Mouse (Mus musculus): ENCODE data around the gene 2310061I04Rik. TPM values are rescaled to one million over a fixed set of nuclear protein-coding genes. Genes with fewer than 3 reads are reported as not detected.
"Not testable (repeated sequence)": the region's sequence is repeated elsewhere in the genome, so short reads cannot be mapped to it uniquely, and the experiment has no call there.

The 2310061I04Rik gene
- 10 to 100 TPM; 56.4 to 57.5 TPM for total RNA-seq (2021)
- long read RNA-seq, experiment 1, transcript 2310061I04Rik-202 (5 exons, 2,081 nt): minor isoform, 19 of 90 reads
- long read RNA-seq, experiment 1, transcript 2310061I04Rik-203 (6 exons, 1,193 nt): minor isoform, 6 of 90 reads
- long read RNA-seq, experiment 1, transcript 2310061I04Rik-204 (6 exons, 1,293 nt): major isoform, 43 of 90 reads
- long read RNA-seq, experiment 1, partial matches to known transcripts: 10 of 90 reads
- long read RNA-seq, experiment 1, other reads (novel, unspliced or antisense): 12 of 90 reads
- long read RNA-seq, experiment 2, transcript 2310061I04Rik-202 (5 exons, 2,081 nt): minor isoform, 11 of 71 reads
- long read RNA-seq, experiment 2, transcript 2310061I04Rik-204 (6 exons, 1,293 nt): major isoform, 43 of 71 reads
- long read RNA-seq, experiment 2, partial matches to known transcripts: 7 of 71 reads
- long read RNA-seq, experiment 2, other reads (novel, unspliced or antisense): 8 of 71 reads

- peak; percentile 85 to 94 for DNase-seq (ENCODE audit: low spot score in 2 of 2)
Observed at GRCm38 (mm10) chr17:35896781-35897643, at the start of gene 2310061I04Rik. TSS of gene 2310061I04Rik (minus strand) at chr17:35897431.

GRCm38 (mm10) chr17:35939941-35940340 lies 42.7 kb upstream of the 2310061I04Rik start:
- DNase-seq (ENCODE audit: low spot score in 2 of 2): no peak

GRCm38 (mm10) chr17:35939108-35939507 lies 41.9 kb upstream of the 2310061I04Rik start:
- DNase-seq (ENCODE audit: low spot score in 2 of 2): no peak

- DNase-seq (ENCODE audit: low spot score in 2 of 2): no peak
Observed at GRCm38 (mm10) chr17:35937700-35938348, 40.6 kb upstream of the 2310061I04Rik start.

GRCm38 (mm10) chr17:35935763-35936162 lies 38.5 kb upstream of the 2310061I04Rik start:
- DNase-seq (ENCODE audit: low spot score in 2 of 2): not testable (repeated sequence)

- no peak for DNase-seq (ENCODE audit: low spot score in 2 of 2)
Observed at GRCm38 (mm10) chr17:35932608-35933007, 35.4 kb upstream of the 2310061I04Rik start.

- no peak for DNase-seq (ENCODE audit: low spot score in 2 of 2)
Observed at GRCm38 (mm10) chr17:35930627-35931026, 33.4 kb upstream of the 2310061I04Rik start.

GRCm38 (mm10) chr17:35929534-35929933 lies 32.3 kb upstream of the 2310061I04Rik start:
- no peak for DNase-seq (ENCODE audit: low spot score in 2 of 2)

GRCm38 (mm10) chr17:35927471-35927870 lies 30.2 kb upstream of the 2310061I04Rik start:
- DNase-seq (ENCODE audit: low spot score in 2 of 2): no peak

- no peak for DNase-seq (ENCODE audit: low spot score in 2 of 2)
Observed at GRCm38 (mm10) chr17:35923281-35923680, 26.1 kb upstream of the 2310061I04Rik start.

GRCm38 (mm10) chr17:35922566-35922965 lies 25.3 kb upstream of the 2310061I04Rik start:
- no peak for DNase-seq (ENCODE audit: low spot score in 2 of 2)

GRCm38 (mm10) chr17:35921710-35922109 lies 24.5 kb upstream of the 2310061I04Rik start:
- DNase-seq (ENCODE audit: low spot score in 2 of 2): no peak

- no peak for DNase-seq (ENCODE audit: low spot score in 2 of 2)
Observed at GRCm38 (mm10) chr17:35920862-35921562, 23.8 kb upstream of the 2310061I04Rik start.

GRCm38 (mm10) chr17:35920384-35920783 lies 23.2 kb upstream of the 2310061I04Rik start:
- DNase-seq (ENCODE audit: low spot score in 2 of 2): no peak

GRCm38 (mm10) chr17:35919864-35920301 lies 22.7 kb upstream of the 2310061I04Rik start:
- DNase-seq (ENCODE audit: low spot score in 2 of 2): no peak

- peak; percentile 92 to 93 for DNase-seq (ENCODE audit: low spot score in 2 of 2)
Observed at GRCm38 (mm10) chr17:35919060-35919715, 22.0 kb upstream of the 2310061I04Rik start.

- DNase-seq (ENCODE audit: low spot score in 2 of 2): no peak
Observed at GRCm38 (mm10) chr17:35918276-35919059, 21.2 kb upstream of the 2310061I04Rik start.

- DNase-seq (ENCODE audit: low spot score in 2 of 2): no peak
Observed at GRCm38 (mm10) chr17:35917463-35918251, 20.4 kb upstream of the 2310061I04Rik start.

All from left cerebral cortex, adult 18-20 months (tissue).